Mouse (Mus musculus): ENCODE results near the gene Clpx. TPM values are rescaled to one million over a fixed set of nuclear protein-coding genes. Genes with fewer than 3 reads are reported as not detected.

Gene Clpx
- polyA plus RNA-seq, 1 experiment, result 25.8 TPM

DNA sequence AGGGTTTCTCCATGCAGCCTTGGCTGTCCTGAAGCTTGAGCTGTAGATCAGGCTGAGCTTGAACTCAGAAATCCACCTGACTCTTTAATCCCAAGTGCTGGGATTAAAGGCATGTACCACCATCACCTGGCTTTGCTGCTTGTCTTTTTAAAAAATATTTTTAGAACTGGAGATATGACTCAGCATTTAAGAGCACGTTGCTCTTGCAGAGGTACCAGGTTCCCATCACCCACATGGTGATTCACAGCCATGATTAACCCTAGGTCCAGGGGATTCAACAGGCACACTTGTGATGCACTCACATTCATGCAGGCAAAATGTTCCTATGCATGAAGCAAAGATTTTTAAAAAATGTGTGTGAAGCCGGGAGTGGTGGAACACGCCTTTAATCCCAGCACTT, 1.6 kb upstream of the Clpx start:
- TF ChIP-seq POLR2A (IDR thresholded peaks at IDR 0.05; ENCODE audit: low read depth, low read length) (no peak), CTCF (conservative IDR thresholded peaks at IDR 0.05; ENCODE audit: insufficient read depth, insufficient read length, low read depth, low read length) (no peak)
- H3K4me3 ChIP-seq (ENCODE audit: insufficient read depth, low read depth, low read length), result no peak overlapping the region
- DNase-seq, result no peak
- H3K27me3 ChIP-seq (replicated peaks; ENCODE audit: control insufficient read depth, insufficient read depth, low read length), result no peaks in the 10 kb centered on the region
- H3K27ac ChIP-seq (ENCODE audit: insufficient read depth, low read depth, low read length), result no peak overlapping the region
- no peaks in the 10 kb centered on the region; the same call in 1 of the 2 replicates for H3K36me3 ChIP-seq (ENCODE audit: control insufficient read depth, insufficient read depth, low read length)
- 70% methylated on average over 3 of the region's 3 CpGs for WGBS
- peaks cover 23% of the 10 kb centered on the region for H3K4me1 ChIP-seq (ENCODE audit: control insufficient read depth, insufficient read depth, low read length)

DNA sequence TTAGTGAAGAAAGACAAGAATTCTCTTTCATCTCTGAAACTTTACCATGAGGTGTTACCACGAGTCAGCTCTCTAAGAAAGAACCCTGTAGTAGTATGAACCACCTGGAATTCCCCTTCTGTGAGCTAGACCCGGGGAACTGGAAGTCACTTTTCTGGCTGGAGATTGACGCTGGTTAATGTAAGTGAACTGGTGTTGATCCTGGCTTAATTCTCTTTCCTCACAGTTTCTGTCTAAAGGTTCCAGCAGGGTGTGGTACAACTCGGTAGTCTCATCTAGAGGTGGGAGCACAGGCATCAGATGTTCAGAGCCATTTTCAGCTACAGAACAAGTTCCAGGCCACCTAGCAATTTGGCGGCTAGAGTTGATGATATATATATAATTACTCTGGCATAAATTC, 941 bp upstream of the Clpx start:
- H3K4me3 ChIP-seq (ENCODE audit: insufficient read depth, low read depth, low read length), result peak overlapping the region; percentile 69
- no peaks in the 10 kb centered on the region for H3K27me3 ChIP-seq (replicated peaks; ENCODE audit: control insufficient read depth, insufficient read depth, low read length)
- no peak for DNase-seq
- H3K27ac ChIP-seq (ENCODE audit: insufficient read depth, low read depth, low read length), result peak overlapping the region; percentile 97
- H3K4me1 ChIP-seq (ENCODE audit: control insufficient read depth, insufficient read depth, low read length), result peaks cover 27% of the 10 kb centered on the region
- no peak for TF ChIP-seq CTCF (conservative IDR thresholded peaks at IDR 0.05; ENCODE audit: insufficient read depth, insufficient read length, low read depth, low read length)
- TF ChIP-seq POLR2A (IDR thresholded peaks at IDR 0.05; ENCODE audit: low read depth, low read length), result no peak
- 6% methylated on average over 5 of the region's 5 CpGs for WGBS
- H3K36me3 ChIP-seq (ENCODE audit: control insufficient read depth, insufficient read depth, low read length), result no peaks in the 10 kb centered on the region; the same call in 1 of the 2 replicates

- H3K4me1 ChIP-seq (ENCODE audit: control insufficient read depth, insufficient read depth, low read length), result peaks cover 27% of the 10 kb centered on the region
- no peak for DNase-seq
- WGBS, result under 1% methylated on average over 9 of the region's 9 CpGs
- H3K4me3 ChIP-seq (ENCODE audit: insufficient read depth, low read depth, low read length), result peak overlapping the region; percentile 69
- H3K27me3 ChIP-seq (replicated peaks; ENCODE audit: control insufficient read depth, insufficient read depth, low read length), result no peaks in the 10 kb centered on the region
- TF ChIP-seq CTCF (conservative IDR thresholded peaks at IDR 0.05; ENCODE audit: insufficient read depth, insufficient read length, low read depth, low read length) (no peak), POLR2A (IDR thresholded peaks at IDR 0.05; ENCODE audit: low read depth, low read length) (no peak)
- H3K27ac ChIP-seq (ENCODE audit: insufficient read depth, low read depth, low read length), result peak overlapping the region; percentile 97
- H3K36me3 ChIP-seq (ENCODE audit: control insufficient read depth, insufficient read depth, low read length), result no peaks in the 10 kb centered on the region; the same call in 1 of the 2 replicates
Observed at GRCm38 (mm10) chr9:65293580-65293972, 484 bp upstream of the Clpx start.

- WGBS, result under 1% methylated on average over 28 of the region's 28 CpGs
- H3K27me3 ChIP-seq (replicated peaks; ENCODE audit: control insufficient read depth, insufficient read depth, low read length), result no peaks in the 10 kb centered on the region
- TF ChIP-seq POLR2A (IDR thresholded peaks at IDR 0.05; ENCODE audit: low read depth, low read length) (no peak), CTCF (conservative IDR thresholded peaks at IDR 0.05; ENCODE audit: insufficient read depth, insufficient read length, low read depth, low read length) (no peak)
- peaks cover 25% of the 10 kb centered on the region for H3K4me1 ChIP-seq (ENCODE audit: control insufficient read depth, insufficient read depth, low read length)
- peak overlapping the region; percentile 97 for H3K4me3 ChIP-seq (ENCODE audit: insufficient read depth, low read depth, low read length)
- no peaks in the 10 kb centered on the region; the same call in 1 of the 2 replicates for H3K36me3 ChIP-seq (ENCODE audit: control insufficient read depth, insufficient read depth, low read length)
- DNase-seq, result peak; percentile 41
- peak overlapping the region; percentile 93 for H3K27ac ChIP-seq (ENCODE audit: insufficient read depth, low read depth, low read length)
Observed at GRCm38 (mm10) chr9:65294716-65295378, 787 bp downstream of the Clpx start.

GRCm38 (mm10) chr9:65297056-65297455, 3.0 kb downstream of the Clpx start:
- peak; percentile 72 for DNase-seq

GRCm38 (mm10) chr9:65298761-65299160, 4.7 kb downstream of the Clpx start:
- Histone ChIP-seq H3K27ac (ENCODE audit: insufficient read depth, low read depth, low read length) (peak overlapping the region; percentile 75; the same call in 1 of the 2 replicates), H3K4me3 (ENCODE audit: insufficient read depth, low read depth, low read length) (no peak overlapping the region), H3K36me3 (ENCODE audit: control insufficient read depth, insufficient read depth, low read length) (peaks cover 16% of the 10 kb centered on the region), H3K27me3 (replicated peaks; ENCODE audit: control insufficient read depth, insufficient read depth, low read length) (no peaks in the 10 kb centered on the region), H3K4me1 (ENCODE audit: control insufficient read depth, insufficient read depth, low read length) (peaks cover 9% of the 10 kb centered on the region)
- TF ChIP-seq CTCF (conservative IDR thresholded peaks at IDR 0.05; ENCODE audit: insufficient read depth, insufficient read length, low read depth, low read length) (no peak), POLR2A (IDR thresholded peaks at IDR 0.05; ENCODE audit: low read depth, low read length) (no peak)
- WGBS, result 52% methylated on average over 3 of the region's 3 CpGs
- DNase-seq, result peak; percentile 53

More at GRCm38 (mm10) chr9:65297056-65297455, 3.0 kb downstream of the Clpx start:
- Histone ChIP-seq H3K4me1 (ENCODE audit: control insufficient read depth, insufficient read depth, low read length) (peaks cover 16% of the 10 kb centered on the region), H3K36me3 (ENCODE audit: control insufficient read depth, insufficient read depth, low read length) (peaks cover 7% of the 10 kb centered on the region), H3K27ac (ENCODE audit: insufficient read depth, low read depth, low read length) (no peak overlapping the region), H3K27me3 (replicated peaks; ENCODE audit: control insufficient read depth, insufficient read depth, low read length) (no peaks in the 10 kb centered on the region), H3K4me3 (ENCODE audit: insufficient read depth, low read depth, low read length) (no peak overlapping the region)
- 61% methylated on average over 2 of the region's 2 CpGs for WGBS
- TF ChIP-seq POLR2A (IDR thresholded peaks at IDR 0.05; ENCODE audit: low read depth, low read length), result no peak
- TF ChIP-seq CTCF (conservative IDR thresholded peaks at IDR 0.05; ENCODE audit: insufficient read depth, insufficient read length, low read depth, low read length), result no peak

DNA sequence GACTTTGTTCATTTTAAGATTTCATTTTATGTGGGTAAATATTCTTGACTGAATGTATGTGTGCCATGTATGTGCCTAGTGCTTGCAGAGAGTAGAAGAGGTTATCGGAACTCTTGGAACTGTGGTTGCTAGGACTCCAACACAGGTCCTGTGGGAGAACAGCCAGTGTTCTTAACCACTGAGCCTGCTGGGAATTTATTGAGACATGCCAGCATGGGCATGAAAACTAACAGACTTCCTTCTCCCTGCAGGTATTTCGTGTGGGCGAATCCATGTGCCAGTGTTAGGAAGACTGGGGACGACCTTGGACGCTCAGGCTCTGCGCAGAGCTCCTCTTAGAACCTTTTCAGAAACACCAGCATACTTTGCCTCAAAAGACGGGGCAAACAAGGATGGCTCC, 5.6 kb downstream of the Clpx start:
- no peak overlapping the region for H3K27ac ChIP-seq (ENCODE audit: insufficient read depth, low read depth, low read length)
- no peaks in the 10 kb centered on the region for H3K27me3 ChIP-seq (replicated peaks; ENCODE audit: control insufficient read depth, insufficient read depth, low read length)
- H3K4me1 ChIP-seq (ENCODE audit: control insufficient read depth, insufficient read depth, low read length), result peaks cover 14% of the 10 kb centered on the region
- no peak for DNase-seq
- no peak for TF ChIP-seq POLR2A (IDR thresholded peaks at IDR 0.05; ENCODE audit: low read depth, low read length)
- no peak for TF ChIP-seq CTCF (conservative IDR thresholded peaks at IDR 0.05; ENCODE audit: insufficient read depth, insufficient read length, low read depth, low read length)
- peaks cover 16% of the 10 kb centered on the region for H3K36me3 ChIP-seq (ENCODE audit: control insufficient read depth, insufficient read depth, low read length)
- H3K4me3 ChIP-seq (ENCODE audit: insufficient read depth, low read depth, low read length), result no peak overlapping the region
- whole genome bisulfite sequencing, result 89% methylated on average over 7 of the region's 7 CpGs

All from kidney, adult 2 months (tissue).